Mouse (Mus musculus) stomach, embryonic 14.5 days (tissue): ENCODE data around the gene Man1c1. TPM values are rescaled to one million over a fixed set of nuclear protein-coding genes. Genes with fewer than 3 reads are reported as not detected.

ENCODE experiments used
- ATAC-seq: fragments of 200-750 bp; cut with Nextera tagmentation; 2 replicates; pipeline ENCODE4 v1.8.0; 2017; ENCODE audit warnings: low read depth, moderate TSS enrichment; ENCODE audit not compliant: insufficient number of reproducible peaks, insufficient read depth, low FRiP score
- H3K27ac ChIP-seq: fragments of 300-500 bp; sonication (generic); 2 replicates; pipeline ENCODE4 v1.5.1; 2014; ENCODE audit warnings: mild to moderate bottlenecking, low read length, moderate library complexity, mixed read lengths
- H3K27me3 ChIP-seq: fragments of 300-500 bp; sonication (generic); 2 replicates; pipeline ENCODE4 v1.6.1; 2014; ENCODE audit warnings: low read length, control low read depth, mixed read lengths; ENCODE audit not compliant: control insufficient read depth, insufficient read depth
- H3K36me3 ChIP-seq: fragments of 300-500 bp; sonication (generic); 2 replicates; pipeline ENCODE4 v1.6.1; 2014; ENCODE audit warnings: mild to moderate bottlenecking, control low read depth, low read length, moderate library complexity, mixed read lengths; ENCODE audit not compliant: control insufficient read depth, insufficient read depth
- H3K4me1 ChIP-seq: fragments of 300-500 bp; sonication (generic); 2 replicates; pipeline ENCODE4 v1.6.1; 2014; ENCODE audit warnings: low read length, control low read depth, mixed read lengths; ENCODE audit not compliant: control insufficient read depth, insufficient read depth
- H3K4me2 ChIP-seq: fragments of 300-500 bp; sonication (generic); replicated peaks from 2 replicates; pipeline ENCODE4 v1.6.1; 2014; ENCODE audit warnings: low read depth, low read length, control low read depth
- H3K4me3 ChIP-seq: fragments of 300-500 bp; sonication (generic); 2 replicates; pipeline ENCODE4 v1.5.1; 2014; ENCODE audit warnings: low read depth, low read length, control low read depth
- H3K9ac ChIP-seq: fragments of 300-500 bp; sonication (generic); replicated peaks from 2 replicates; pipeline ENCODE4 v1.6.1; 2014; ENCODE audit warnings: low read depth, mild to moderate bottlenecking, control low read depth, low read length, moderate library complexity, mixed read lengths
- H3K9me3 ChIP-seq: fragments of 300-500 bp; sonication (generic); 2 replicates; pipeline ENCODE4 v1.6.1; 2016; ENCODE audit warnings: low read depth, low read length, control low read depth; ENCODE audit not compliant: control insufficient read depth
- WGBS: fragments of 180-500 bp; shearing (Covaris S2); extraction: QIAGEN DNeasy Blood & Tissue Kit; methylation state at CpG from one replicate; pipeline ENCODE4 v1.1.7; 2014; 5-methylcytosine and 5-hydroxymethylcytosine counted together
- polyA plus RNA-seq: library from polyadenylated mRNA; unstranded; fragments of >200 nt; fragmentation: Nextera tagmentation; extraction: Ambion mirVana; gene quantifications from 2 replicates; pipeline ENCODE4 v1.2.1, GENCODE M21; 2014

Man1c1 gene
- polyA plus RNA-seq, 1 experiment from 2014 or later: 1.7 TPM

GRCm38 (mm10) chr4:134632131-134632711 lies 71.9 kb downstream of the Man1c1 start:
- WGBS: 34% methylated on average over 13 of the region's 13 CpGs
- peaks cover 4% of the 10 kb centered on the region; the same call in 1 of the 2 replicates for H3K4me1 ChIP-seq
- no peak overlapping the region for H3K4me2 ChIP-seq
- no peaks in the 10 kb centered on the region for H3K27me3 ChIP-seq
- H3K36me3 ChIP-seq: no peaks in the 10 kb centered on the region
- no peak for ATAC-seq
- H3K9me3 ChIP-seq: no peaks in the 10 kb centered on the region
- no peak overlapping the region for H3K4me3 ChIP-seq
- H3K27ac ChIP-seq: no peak overlapping the region; the same call in 1 of the 2 replicates
- H3K9ac ChIP-seq: no peak overlapping the region

- Histone ChIP-seq H3K36me3 (no peaks in the 10 kb centered on the region), H3K27me3 (no peaks in the 10 kb centered on the region), H3K27ac (no peak overlapping the region; the same call in 1 of the 2 replicates), H3K4me2 (no peak overlapping the region), H3K4me3 (no peak overlapping the region), H3K9me3 (no peaks in the 10 kb centered on the region), H3K4me1 (peaks cover 4% of the 10 kb centered on the region; the same call in 1 of the 2 replicates), H3K9ac (no peak overlapping the region)
- ATAC-seq: no peak
- 76% methylated on average over 14 of the region's 14 CpGs for WGBS
Observed at GRCm38 (mm10) chr4:134631471-134632130, 72.5 kb downstream of the Man1c1 start.

- peaks cover 8% of the 10 kb centered on the region; the same call in 1 of the 2 replicates for H3K4me1 ChIP-seq
- H3K27me3 ChIP-seq: no peaks in the 10 kb centered on the region
- H3K27ac ChIP-seq: no peak overlapping the region
- H3K36me3 ChIP-seq: no peaks in the 10 kb centered on the region
- no peaks in the 10 kb centered on the region for H3K9me3 ChIP-seq
- H3K4me3 ChIP-seq: no peak overlapping the region
- ATAC-seq: no peak
- H3K9ac ChIP-seq: no peak overlapping the region
- H3K4me2 ChIP-seq: no peak overlapping the region
- WGBS: 76% methylated on average over 10 of the region's 10 CpGs
Observed at GRCm38 (mm10) chr4:134628575-134629384, 75.3 kb downstream of the Man1c1 start.

- 75% methylated on average over 7 of the region's 7 CpGs for WGBS
- ATAC-seq: no peak
- Histone ChIP-seq H3K9me3 (no peaks in the 10 kb centered on the region), H3K4me2 (no peak overlapping the region), H3K27me3 (no peaks in the 10 kb centered on the region), H3K27ac (no peak overlapping the region), H3K4me1 (peaks cover 8% of the 10 kb centered on the region; the same call in 1 of the 2 replicates), H3K9ac (no peak overlapping the region), H3K4me3 (no peak overlapping the region), H3K36me3 (no peaks in the 10 kb centered on the region)
Observed at GRCm38 (mm10) chr4:134628058-134628457, 76.0 kb downstream of the Man1c1 start.

- H3K27me3 ChIP-seq: no peaks in the 10 kb centered on the region
- no peak overlapping the region for H3K4me2 ChIP-seq
- H3K36me3 ChIP-seq: no peaks in the 10 kb centered on the region
- no peak for ATAC-seq
- no peaks in the 10 kb centered on the region for H3K9me3 ChIP-seq
- no peak overlapping the region for H3K9ac ChIP-seq
- no peak overlapping the region for H3K27ac ChIP-seq
- H3K4me1 ChIP-seq: peaks cover 4% of the 10 kb centered on the region; the same call in 1 of the 2 replicates
- WGBS: 79% methylated on average over 2 of the region's 2 CpGs
- H3K4me3 ChIP-seq: no peak overlapping the region
Observed at GRCm38 (mm10) chr4:134626883-134627282, 77.2 kb downstream of the Man1c1 start.

GRCm38 (mm10) chr4:134626350-134626749 lies 77.7 kb downstream of the Man1c1 start:
- Histone ChIP-seq H3K9ac (no peak overlapping the region), H3K27me3 (no peaks in the 10 kb centered on the region), H3K9me3 (no peaks in the 10 kb centered on the region), H3K27ac (no peak overlapping the region), H3K36me3 (no peaks in the 10 kb centered on the region), H3K4me3 (no peak overlapping the region), H3K4me2 (no peak overlapping the region), H3K4me1 (peaks cover 4% of the 10 kb centered on the region; the same call in 1 of the 2 replicates)
- ATAC-seq: no peak
- 73% methylated on average over 4 of the region's 4 CpGs for WGBS

- H3K4me1 ChIP-seq: peaks cover 4% of the 10 kb centered on the region; the same call in 1 of the 2 replicates
- no peaks in the 10 kb centered on the region for H3K27me3 ChIP-seq
- H3K4me2 ChIP-seq: no peak overlapping the region
- H3K36me3 ChIP-seq: no peaks in the 10 kb centered on the region
- ATAC-seq: no peak
- no peak overlapping the region for H3K4me3 ChIP-seq
- H3K27ac ChIP-seq: no peak overlapping the region
- WGBS: 28% methylated on average over 14 of the region's 14 CpGs
- no peak overlapping the region for H3K9ac ChIP-seq
- H3K9me3 ChIP-seq: no peaks in the 10 kb centered on the region
Observed at GRCm38 (mm10) chr4:134624109-134624862, 79.8 kb downstream of the Man1c1 start.

- ATAC-seq: no peak
- 33% methylated on average over 9 of the region's 9 CpGs for WGBS
- Histone ChIP-seq H3K27ac (no peak overlapping the region), H3K4me2 (no peak overlapping the region), H3K9me3 (no peaks in the 10 kb centered on the region), H3K27me3 (no peaks in the 10 kb centered on the region), H3K4me1 (peaks cover 4% of the 10 kb centered on the region; the same call in 1 of the 2 replicates), H3K36me3 (no peaks in the 10 kb centered on the region), H3K9ac (no peak overlapping the region), H3K4me3 (no peak overlapping the region)
Observed at GRCm38 (mm10) chr4:134621695-134622094, 82.4 kb downstream of the Man1c1 start.
